Mouse (Mus musculus): ENCODE measurements around the gene Gm14226.

- TF ChIP-seq GATA1 (IDR thresholded peaks at IDR 0.05; ENCODE audit: borderline replicate concordance, low read length) (no peak), FLI1 (IDR thresholded peaks at IDR 0.05; ENCODE audit: low read length) (no peak)
Observed at GRCm38 (mm10) chr2:155044542-155044941, 26.5 kb downstream of the Gm14226 start.

Measured in megakaryocyte, embryonic 14.5 days (primary cell).